In the genomic region with DNA sequence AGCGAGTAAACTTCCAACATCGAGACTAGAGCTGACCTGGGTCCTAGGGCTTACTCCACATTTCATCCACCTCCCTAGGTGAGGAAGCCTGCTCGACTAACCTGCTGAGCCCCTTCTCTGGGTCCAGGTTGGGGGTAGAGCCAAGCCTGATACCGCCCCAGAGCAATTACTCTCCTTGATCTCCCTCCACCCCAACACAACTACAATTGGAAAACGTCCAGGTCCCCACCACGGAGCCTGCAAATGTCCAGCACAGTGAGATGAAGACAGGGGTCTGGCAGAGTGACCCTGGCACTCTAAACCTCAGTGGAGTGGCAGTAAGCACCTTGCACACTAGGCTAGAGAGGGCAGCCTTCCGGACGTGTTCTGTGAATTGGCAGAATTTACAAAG, we compare ENCODE assay signal across 9 mouse cellular contexts. TPM values are rescaled to one million over a fixed set of nuclear protein-coding genes. Genes with fewer than 3 reads are reported as not detected.
DNase-seq lines count a peak whose midpoint lies in the region; ATAC-seq and TF ChIP-seq lines count a peak whose summit lies in the region.
"Had no signal": no experiment of that assay in that cellular context is flagged by ENCODE, and none has a peak within 500 bp of the region (broad histone marks: within the 10 kb centered on the region; RNA-seq: fewer than 3 reads in every experiment).

No protein-coding gene starts in this region.

- DNase-seq in heart, adult 2 months = no peak
- DNase-seq in heart, postnatal 36 days = no peak
- DNase-seq in thymus, adult 2 months = no peak
- no peak for DNase-seq in thymus, postnatal 0 days (ENCODE audit: low spot score)
- no peak for DNase-seq in liver, embryonic 11.5 days (ENCODE audit: low spot score)
- no peak for DNase-seq in stomach, postnatal 0 days (ENCODE audit: low spot score)
- no peak for DNase-seq in thymus, adult 18-20 months
- no peak for DNase-seq in right cerebral cortex, postnatal 14 days

- H3K36me3 ChIP-seq in heart, adult 2 months (ENCODE audit: control insufficient read depth, insufficient read depth, low read length) = no peaks in the 10 kb centered on the region
- H3K36me3 ChIP-seq in thymus, adult 2 months (ENCODE audit: control insufficient read depth, insufficient read depth, low read length) = no peaks in the 10 kb centered on the region
- no peaks in the 10 kb centered on the region for H3K36me3 ChIP-seq in liver, embryonic 11.5 days (ENCODE audit: control insufficient read depth, insufficient read depth, low read length)
- no peaks in the 10 kb centered on the region for H3K36me3 ChIP-seq in stomach, postnatal 0 days (ENCODE audit: control insufficient read depth, insufficient read depth, low read length)

- 19% methylated on average over 8 of the region's 8 CpGs for WGBS in heart, adult 2 months
- whole genome bisulfite sequencing in thymus, adult 2 months = 37% methylated on average over 8 of the region's 8 CpGs
- 31% methylated on average over 8 of the region's 8 CpGs for WGBS in liver, embryonic 11.5 days
- 19% methylated on average over 8 of the region's 8 CpGs for WGBS in stomach, postnatal 0 days

- no peaks in the 10 kb centered on the region for H3K9me3 ChIP-seq in liver, embryonic 11.5 days (ENCODE audit: control insufficient read depth, low read length)
- H3K9me3 ChIP-seq in stomach, postnatal 0 days (ENCODE audit: control insufficient read depth, low read length) = no peaks in the 10 kb centered on the region

- ATAC-seq in liver, embryonic 11.5 days (replicated peaks; ENCODE audit: low FRiP score) = no peak
- ATAC-seq in stomach, postnatal 0 days (ENCODE audit: low FRiP score, low TSS enrichment) = no peak

- no peaks in the 10 kb centered on the region for H3K79me2 ChIP-seq in heart, adult 2 months (replicated peaks; ENCODE audit: control insufficient read depth, insufficient read depth, low read length)

- no peak overlapping the region for H3K27ac ChIP-seq in heart, adult 2 months
- no peak overlapping the region for H3K27ac ChIP-seq in thymus, adult 2 months (ENCODE audit: control insufficient read depth, insufficient read depth, low read length)
- H3K27ac ChIP-seq in liver, embryonic 11.5 days (ENCODE audit: low read depth, low read length) = no peak overlapping the region
- peak overlapping the region; percentile 73; the same call in 1 of the 2 replicates for H3K27ac ChIP-seq in stomach, postnatal 0 days (replicated peaks)
- H3K27ac ChIP-seq: macrophage had no signal

- intact Hi-C loops in heart, adult 2 months (cut with DNase I) = no loop called here
- intact Hi-C loops in heart, postnatal 36 days (cut with DNase I) = no loop called here

- TF ChIP-seq POLR2A in heart, adult 2 months (IDR thresholded peaks at IDR 0.05; ENCODE audit: insufficient read depth, low read depth, low read length) = no peak
- no peak for TF ChIP-seq POLR2A in thymus, adult 2 months (IDR thresholded peaks at IDR 0.05; ENCODE audit: control insufficient read depth, extremely low read depth, insufficient read depth, low read length, poor library complexity)

- 0 out of 2 replicates have a peak, but pooled peaks cover 1% of the 10 kb centered on the region for H3K4me1 ChIP-seq in heart, adult 2 months (ENCODE audit: control insufficient read depth, insufficient read depth, low read length)
- H3K4me1 ChIP-seq in thymus, adult 2 months (replicated peaks; ENCODE audit: control insufficient read depth, insufficient read depth, low read length) = peaks cover 8% of the 10 kb centered on the region
- H3K4me1 ChIP-seq in liver, embryonic 11.5 days (replicated peaks; ENCODE audit: control insufficient read depth, insufficient read depth, low read length) = peaks cover 4% of the 10 kb centered on the region; the same call in 1 of the 2 replicates
- H3K4me1 ChIP-seq in stomach, postnatal 0 days (replicated peaks; ENCODE audit: control insufficient read depth, insufficient read depth) = peaks cover 3% of the 10 kb centered on the region; the same call in 1 of the 2 replicates

- no peak for TF ChIP-seq EP300 in heart, adult 2 months (IDR thresholded peaks at IDR 0.05; ENCODE audit: insufficient read depth, low read depth, low read length)
- TF ChIP-seq EP300 in stomach, postnatal 0 days (optimal IDR thresholded peaks at IDR 0.05) = no peak

- H3K4me2 ChIP-seq in liver, embryonic 11.5 days = peak overlapping the region; percentile 73
- H3K4me2 ChIP-seq in stomach, postnatal 0 days (replicated peaks; ENCODE audit: low read depth) = peak overlapping the region; percentile 88

- no peak for TF ChIP-seq CTCF in heart, adult 2 months (IDR thresholded peaks at IDR 0.05)
- TF ChIP-seq CTCF in thymus, adult 2 months (IDR thresholded peaks at IDR 0.05; ENCODE audit: borderline replicate concordance, control insufficient read depth, extremely low read depth, insufficient read depth, low read length, poor library complexity) = no peak
- no peak for TF ChIP-seq CTCF in stomach, postnatal 0 days (IDR thresholded peaks at IDR 0.05; ENCODE audit: low read depth)

- H3K9ac ChIP-seq in heart, adult 2 months (ENCODE audit: low read depth, low read length) = no peak overlapping the region; the same call in 1 of the 2 replicates
- H3K9ac ChIP-seq in liver, embryonic 11.5 days (ENCODE audit: low read depth, low read length) = peak overlapping the region; percentile 11; the same call in 1 of the 2 replicates
- H3K9ac ChIP-seq in stomach, postnatal 0 days (ENCODE audit: low read length) = peak overlapping the region; percentile 67

- H3K4me3 ChIP-seq in heart, adult 2 months = peak overlapping the region; percentile 56
- H3K4me3 ChIP-seq in thymus, adult 2 months (ENCODE audit: control insufficient read depth, insufficient read depth, low read length) = peak overlapping the region; percentile 61
- H3K4me3 ChIP-seq in liver, embryonic 11.5 days (ENCODE audit: low read depth, low read length) = peak overlapping the region; percentile 47
- peak overlapping the region; percentile 57 for H3K4me3 ChIP-seq in stomach, postnatal 0 days (ENCODE audit: low read depth, low read length)

- H3K27me3 ChIP-seq in heart, adult 2 months (ENCODE audit: control insufficient read depth, insufficient read depth, low read length) = no peaks in the 10 kb centered on the region
- no peaks in the 10 kb centered on the region for H3K27me3 ChIP-seq in thymus, adult 2 months (ENCODE audit: control insufficient read depth, insufficient read depth, low read length)
- H3K27me3 ChIP-seq in liver, embryonic 11.5 days (replicated peaks; ENCODE audit: control insufficient read depth, insufficient read depth, low read length) = peaks cover 47% of the 10 kb centered on the region
- H3K27me3 ChIP-seq in stomach, postnatal 0 days (ENCODE audit: control insufficient read depth, insufficient read depth, low read length) = no peaks in the 10 kb centered on the region

RNA-seq across cellular contexts. Expression of a gene that starts 6.2 kb away (rescaled TPM):
- 1 to 10 TPM; 2.3 to 2.9 TPM for total RNA-seq in heart, adult 2 months (2021)
- polyA plus RNA-seq in heart, adult 2 months (2012; rRNA removed) = 3.7 and 5.7 TPM in 2 replicates
- 1 to 10 TPM; 1.6 to 1.7 TPM for total RNA-seq in heart, postnatal 36 days (2021)
- 5.0 and 6.5 TPM in 2 replicates for polyA plus RNA-seq in thymus, adult 2 months (2012; rRNA removed)
- 1.5 and 2.1 TPM in 2 replicates for polyA plus RNA-seq in thymus, postnatal 0 days (2015; fragmentation: Nextera tagmentation; extraction: Ambion mirVana)
- polyA plus RNA-seq in liver, embryonic 11.5 days (2014; fragmentation: Nextera tagmentation; extraction: Ambion mirVana) = 2.0 and 2.1 TPM in 2 replicates
- 22.8 and 24.4 TPM in 2 replicates for polyA plus RNA-seq in stomach, postnatal 0 days (2015; fragmentation: Nextera tagmentation; extraction: Ambion mirVana)

RNA-seq across cellular contexts. Expression of a gene that starts 15.1 kb away (rescaled TPM):
- total RNA-seq in heart, adult 2 months (2021) = under 1 TPM; 0.78 to 0.89 TPM
- 2.9 and 3.7 TPM in 2 replicates for polyA plus RNA-seq in heart, adult 2 months (2012; rRNA removed)
- total RNA-seq in heart, postnatal 36 days (2021) = 1 to 10 TPM in 1 of 2 experiments, under 1 TPM in 1; 0.73 to 1.4 TPM
- polyA plus RNA-seq in thymus, adult 2 months (2012; rRNA removed) = 1.6 and 1.8 TPM in 2 replicates
- polyA plus RNA-seq in thymus, postnatal 0 days (2015; fragmentation: Nextera tagmentation; extraction: Ambion mirVana) = 1.4 and 2.0 TPM in 2 replicates
- 0.06 and 0.07 TPM in 2 replicates for polyA plus RNA-seq in liver, embryonic 11.5 days (2014; fragmentation: Nextera tagmentation; extraction: Ambion mirVana)
- 1.5 and 1.7 TPM in 2 replicates for polyA plus RNA-seq in stomach, postnatal 0 days (2015; fragmentation: Nextera tagmentation; extraction: Ambion mirVana)

RNA-seq across cellular contexts. Expression of a gene that starts 15.8 kb away (rescaled TPM):
- total RNA-seq in heart, adult 2 months (2021) = not detected
- 0.12 and 0.61 TPM in 2 replicates for polyA plus RNA-seq in heart, adult 2 months (2012; rRNA removed)
- total RNA-seq in heart, postnatal 36 days (2021) = under 1 TPM in 1 of 2 experiments, not detected in 1; 0.19 TPM
- 0.10 and 0.11 TPM in 2 replicates for polyA plus RNA-seq in thymus, adult 2 months (2012; rRNA removed)
- polyA plus RNA-seq in thymus, postnatal 0 days (2015; fragmentation: Nextera tagmentation; extraction: Ambion mirVana) = 0.20 and 0.36 TPM in 2 replicates
- polyA plus RNA-seq in liver, embryonic 11.5 days (2014; fragmentation: Nextera tagmentation; extraction: Ambion mirVana) = not detected in 2 replicates
- 0.33 TPM in 2 replicates for polyA plus RNA-seq in stomach, postnatal 0 days (2015; fragmentation: Nextera tagmentation; extraction: Ambion mirVana)
- polyA plus RNA-seq: macrophage had no signal

RNA-seq across cellular contexts. Expression of a gene that starts 42.3 kb away (rescaled TPM):
- total RNA-seq in heart, adult 2 months (2021) = 10 to 100 TPM; 16.9 to 18.4 TPM
- 45.9 and 46.9 TPM in 2 replicates for polyA plus RNA-seq in heart, adult 2 months (2012; rRNA removed)
- 10 to 100 TPM; 19.4 to 23.2 TPM for total RNA-seq in heart, postnatal 36 days (2021)
- 134 and 144 TPM in 2 replicates for polyA plus RNA-seq in thymus, adult 2 months (2012; rRNA removed)
- 17.4 and 21.6 TPM in 2 replicates for polyA plus RNA-seq in thymus, postnatal 0 days (2015; fragmentation: Nextera tagmentation; extraction: Ambion mirVana)
- polyA plus RNA-seq in liver, embryonic 11.5 days (2014; fragmentation: Nextera tagmentation; extraction: Ambion mirVana) = 53.4 and 60.5 TPM in 2 replicates
- polyA plus RNA-seq in stomach, postnatal 0 days (2015; fragmentation: Nextera tagmentation; extraction: Ambion mirVana) = 7.7 and 9.7 TPM in 2 replicates

RNA-seq across cellular contexts. Expression of a gene that starts 45.9 kb away (rescaled TPM):
- total RNA-seq in heart, adult 2 months (2021) = 10 to 100 TPM; 13.3 to 16.0 TPM
- 32.2 and 32.3 TPM in 2 replicates for polyA plus RNA-seq in heart, adult 2 months (2012; rRNA removed)
- total RNA-seq in heart, postnatal 36 days (2021) = 10 to 100 TPM; 14.7 to 14.8 TPM
- 139 and 141 TPM in 2 replicates for polyA plus RNA-seq in thymus, adult 2 months (2012; rRNA removed)
- polyA plus RNA-seq in thymus, postnatal 0 days (2015; fragmentation: Nextera tagmentation; extraction: Ambion mirVana) = 79.7 and 81.0 TPM in 2 replicates
- 45.1 and 46.5 TPM in 2 replicates for polyA plus RNA-seq in liver, embryonic 11.5 days (2014; fragmentation: Nextera tagmentation; extraction: Ambion mirVana)
- 41.0 and 42.4 TPM in 2 replicates for polyA plus RNA-seq in stomach, postnatal 0 days (2015; fragmentation: Nextera tagmentation; extraction: Ambion mirVana)
